Mouse (Mus musculus): ENCODE data around the gene Ddx6.

The Ddx6 gene

DNA sequence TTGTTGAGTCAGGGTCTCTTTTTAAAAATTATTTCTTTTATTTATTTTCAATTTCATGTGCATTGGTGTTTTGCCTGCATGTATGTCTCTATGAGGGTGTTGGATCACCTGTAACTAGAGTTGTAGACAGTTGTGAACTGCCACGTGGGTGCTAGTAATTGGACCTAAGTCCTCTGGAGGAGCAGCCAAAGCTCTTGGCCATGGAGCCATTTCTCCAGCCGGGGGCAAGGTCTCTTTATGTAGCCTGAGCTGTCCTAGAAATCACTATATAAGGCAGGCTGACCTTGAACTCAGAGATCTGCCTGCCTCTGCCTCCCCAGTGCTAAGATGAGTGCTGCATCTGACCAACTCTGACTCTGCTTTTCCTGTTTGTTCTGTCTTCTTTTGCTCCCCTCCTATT lies 39.5 kb downstream of the Ddx6 start:
- no peak for DNase-seq

DNA sequence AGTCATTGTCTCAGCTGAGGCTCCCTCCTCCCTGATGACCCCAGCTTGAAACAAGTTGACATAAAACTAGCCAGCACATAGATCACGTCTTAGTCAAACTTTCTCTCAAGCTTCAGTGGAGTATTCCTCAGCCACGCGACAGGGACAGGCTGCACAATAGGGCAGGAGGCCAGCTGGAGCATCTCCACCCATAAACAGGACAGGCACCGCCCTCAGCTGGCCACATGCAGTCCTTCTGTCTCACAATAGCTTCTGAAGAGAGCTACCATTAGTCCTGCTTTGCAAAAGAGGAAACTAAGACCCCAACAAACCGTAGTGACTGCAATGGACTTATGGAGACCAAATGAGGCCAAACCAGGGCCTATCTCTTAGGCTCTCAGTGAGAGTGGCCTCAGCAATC lies 40.8 kb downstream of the Ddx6 start:
- DNase-seq: peak; percentile 85

DNA sequence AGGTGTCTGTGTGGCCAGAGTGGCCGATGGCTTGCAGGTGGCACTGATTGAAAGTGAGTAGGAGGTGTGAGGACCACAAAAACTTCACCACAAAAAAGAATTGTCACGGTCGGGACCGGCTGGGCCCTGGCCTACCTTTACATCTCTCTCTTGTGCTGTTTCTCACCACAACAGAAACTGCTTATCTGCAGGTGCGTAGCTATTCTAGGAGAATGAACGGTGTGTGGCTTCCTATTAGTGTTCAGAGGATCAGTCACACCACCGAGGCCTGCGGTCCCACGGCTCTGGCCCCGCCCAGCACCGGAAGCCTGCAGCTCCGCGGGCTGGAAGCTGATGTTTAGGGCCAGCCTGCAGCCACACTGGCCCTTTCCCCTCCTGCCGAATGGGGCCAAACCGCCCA lies 41.2 kb downstream of the Ddx6 start:
- DNase-seq: peak; percentile 60

DNA sequence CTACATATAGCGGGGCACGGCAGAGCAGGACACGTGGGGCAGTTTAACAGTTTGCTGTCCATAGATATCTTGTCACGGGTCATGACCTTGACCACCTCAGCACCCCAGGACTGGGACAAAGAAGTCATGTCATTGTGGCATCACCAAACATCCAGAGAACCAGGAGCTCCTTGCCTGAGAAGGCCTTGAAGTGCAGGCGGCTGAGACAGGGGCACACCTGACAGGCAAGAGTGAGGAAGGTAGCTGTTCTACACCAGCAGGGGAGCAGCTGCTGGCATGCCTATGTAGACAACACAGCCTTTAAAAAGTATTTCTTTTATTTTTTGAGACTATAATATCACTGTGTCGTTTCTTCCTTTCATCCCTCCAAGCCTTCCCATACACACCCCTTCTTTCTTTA lies 41.7 kb downstream of the Ddx6 start:
- no peak for DNase-seq

DNA sequence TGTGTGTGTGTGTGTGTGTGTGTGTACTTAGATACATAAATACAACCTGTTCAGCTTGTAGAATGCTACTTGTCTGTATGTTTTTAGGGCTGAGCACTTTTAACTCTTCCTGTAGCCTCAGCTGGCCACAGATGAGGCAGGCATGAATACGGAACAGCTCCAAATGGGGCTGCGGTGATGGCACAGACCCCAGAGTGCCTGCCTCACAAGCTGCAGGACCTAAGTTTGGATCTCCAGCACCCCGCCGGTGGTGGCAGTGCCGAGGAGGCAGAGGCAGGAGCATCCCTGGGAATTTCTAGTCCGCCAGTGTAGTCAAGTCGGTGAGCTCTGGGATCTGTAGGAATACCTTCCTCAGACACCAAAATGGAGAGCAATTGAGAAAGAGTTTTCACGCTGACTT lies 42.3 kb downstream of the Ddx6 start:
- no peak for DNase-seq

DNA sequence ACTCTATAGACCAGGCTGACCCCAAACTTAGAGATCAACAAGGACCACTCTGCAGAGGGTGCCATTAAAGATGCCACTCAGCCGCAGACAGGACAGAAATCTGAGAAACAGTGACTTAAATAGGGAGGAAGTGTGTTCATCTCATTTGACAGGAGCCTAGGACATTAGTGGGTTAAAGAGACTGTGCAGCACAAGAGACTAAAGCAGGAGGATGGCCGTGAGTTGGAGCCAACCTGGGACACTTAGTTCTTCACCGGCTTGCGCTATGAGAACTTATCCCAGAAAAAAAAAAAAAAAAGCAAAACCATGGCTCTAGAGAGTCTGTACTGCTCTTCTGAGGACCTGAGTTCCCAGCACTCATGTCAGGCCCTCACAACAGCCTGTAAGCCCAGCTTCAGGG lies 43.0 kb downstream of the Ddx6 start:
- DNase-seq: no peak

DNA sequence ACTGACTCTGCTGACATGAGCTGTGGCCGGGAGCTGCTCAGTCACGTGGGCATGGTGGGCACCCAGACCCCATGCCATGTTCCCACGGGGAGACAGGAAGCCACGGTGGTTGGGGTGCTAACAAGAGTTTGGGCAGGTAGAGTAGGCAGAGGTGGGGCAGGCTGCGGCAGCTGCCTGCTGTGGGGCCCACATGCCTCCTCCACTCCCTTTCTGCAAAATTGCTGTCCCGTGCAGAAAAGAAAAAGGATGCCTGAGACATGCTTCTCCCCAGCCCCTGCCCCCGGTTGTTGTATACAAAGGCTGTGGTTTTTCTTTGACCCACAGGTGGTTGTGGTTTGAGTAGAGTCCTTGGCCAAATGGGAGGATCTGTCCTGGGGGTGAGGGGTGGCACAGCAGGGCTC lies 44.2 kb downstream of the Ddx6 start:
- no peak for DNase-seq

DNA sequence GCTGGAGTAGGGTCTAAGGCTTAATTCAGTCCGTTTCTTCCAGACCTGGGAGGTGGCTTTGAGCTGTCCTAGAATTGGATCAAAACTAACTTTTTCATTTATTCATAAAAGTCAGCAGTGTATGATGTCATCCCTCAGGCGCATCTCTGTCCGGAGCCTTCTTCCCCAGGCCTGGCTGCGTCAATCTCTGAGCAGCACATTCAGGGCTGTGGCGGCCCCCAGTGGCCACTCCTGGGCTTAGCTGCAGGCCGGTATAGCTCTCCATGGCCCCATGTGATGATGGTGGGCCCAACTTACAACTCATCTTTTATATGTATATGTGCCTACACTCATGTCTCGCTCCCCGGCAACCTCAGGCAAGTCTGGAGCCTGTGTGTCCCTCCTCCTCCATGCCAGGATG lies 47.3 kb downstream of the Ddx6 start:
- peak; percentile 85 for DNase-seq

DNA sequence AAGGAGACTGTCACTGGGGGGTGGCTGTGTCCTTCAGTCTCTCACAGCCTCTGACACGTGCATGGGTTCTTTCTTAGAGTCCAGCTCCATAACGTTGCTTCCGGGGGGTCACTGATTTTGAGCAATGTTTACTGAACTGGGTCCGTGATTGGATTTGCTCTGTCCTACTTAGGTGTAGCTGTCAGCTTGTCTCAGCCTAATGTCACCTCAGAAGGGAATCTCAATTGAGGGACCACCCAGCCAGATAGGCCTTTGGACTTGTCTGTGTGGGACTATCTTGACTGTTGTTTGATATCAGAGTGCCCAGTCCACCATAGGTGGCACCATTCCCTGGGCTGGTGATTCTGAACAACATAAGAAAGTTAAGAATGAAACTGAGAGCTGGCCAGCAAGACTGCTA lies 49.2 kb downstream of the Ddx6 start:
- DNase-seq: no peak

DNA sequence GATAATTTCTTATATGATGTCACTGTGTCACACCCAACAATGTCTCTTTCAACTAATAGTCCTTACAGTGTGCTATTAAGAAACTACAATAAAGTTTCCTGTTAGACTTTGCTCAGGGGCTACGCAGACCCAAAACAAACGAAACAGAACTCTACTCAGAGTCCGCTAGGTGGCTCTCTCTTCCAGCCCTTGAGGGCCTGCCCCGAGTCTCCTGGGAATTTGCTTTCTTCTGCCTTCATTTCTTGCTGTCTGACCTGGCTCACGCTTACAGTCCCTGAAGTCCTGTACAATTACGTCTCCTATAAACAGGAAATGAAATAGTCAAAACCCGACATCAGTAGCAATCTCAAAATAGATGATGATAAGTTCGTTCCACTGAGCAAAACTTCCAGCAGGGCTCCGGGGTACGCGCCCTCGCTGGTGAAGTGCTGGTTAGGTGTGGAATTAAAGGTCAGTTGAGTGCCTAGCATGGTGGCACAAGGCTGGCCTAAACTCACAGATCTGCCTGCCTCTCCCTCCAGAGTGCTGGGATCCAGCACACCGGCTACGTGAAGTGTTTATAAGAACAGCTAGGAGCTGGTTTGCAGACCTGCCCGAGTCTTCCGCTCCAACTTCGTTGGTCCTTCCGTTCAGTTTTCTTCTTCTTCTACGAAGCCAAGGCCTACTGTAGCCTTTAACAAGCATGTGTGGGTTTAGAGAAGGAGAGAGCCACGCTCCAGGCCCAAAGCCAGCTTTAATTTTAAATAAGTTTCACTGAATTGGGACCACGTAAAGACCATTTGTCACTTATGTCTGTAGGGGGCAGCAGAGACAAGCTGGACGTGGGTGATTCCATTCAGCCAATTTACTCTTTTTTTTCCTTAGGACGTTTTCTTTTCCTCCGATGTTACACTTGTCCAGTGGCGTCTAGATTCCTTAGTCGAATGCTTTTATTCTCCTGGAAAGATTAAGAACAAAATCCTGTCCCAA lies 50.7 kb downstream of the Ddx6 start:
- DNase-seq: peak; percentile 87

DNA sequence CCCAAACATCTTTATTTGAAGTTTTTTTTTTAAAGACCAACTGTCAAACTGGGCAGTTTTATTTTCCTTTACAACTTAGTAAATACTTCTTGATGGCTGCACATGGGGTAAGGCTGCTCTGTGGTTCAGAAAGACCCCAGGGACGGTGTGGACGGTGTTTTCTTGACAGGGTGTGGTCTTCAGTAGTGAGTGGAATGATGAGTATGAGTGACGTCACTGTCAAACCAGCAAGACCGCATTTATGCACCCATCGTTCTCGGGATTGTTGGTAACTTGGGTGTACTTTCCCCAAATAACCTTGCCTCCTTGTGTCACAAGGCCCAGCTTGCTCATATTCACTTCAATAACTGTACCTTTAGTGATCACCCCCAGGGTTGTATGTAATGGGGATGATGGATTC lies 59.0 kb downstream of the Ddx6 start:
- DNase-seq: no peak

DNA sequence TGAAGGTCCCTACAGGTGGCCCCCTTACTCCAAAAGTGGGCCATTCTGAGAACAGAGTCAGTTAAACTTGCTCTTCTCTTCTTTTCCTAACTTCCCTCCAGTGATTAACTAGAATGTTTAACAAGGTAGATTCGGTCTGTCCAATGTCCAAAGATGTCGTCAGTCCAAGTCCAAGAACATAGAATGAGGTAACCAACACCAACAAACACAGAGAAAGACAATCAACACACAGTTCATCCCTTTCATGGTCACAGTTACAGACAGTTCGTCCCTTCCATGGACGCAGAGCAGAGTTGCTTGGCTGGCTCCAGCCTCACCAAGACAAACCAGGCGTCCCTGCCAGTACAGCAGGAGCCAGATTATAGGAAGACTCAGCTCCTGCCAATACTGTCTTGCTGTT lies 66.7 kb downstream of the Ddx6 start:
- DNase-seq: no peak

DNA sequence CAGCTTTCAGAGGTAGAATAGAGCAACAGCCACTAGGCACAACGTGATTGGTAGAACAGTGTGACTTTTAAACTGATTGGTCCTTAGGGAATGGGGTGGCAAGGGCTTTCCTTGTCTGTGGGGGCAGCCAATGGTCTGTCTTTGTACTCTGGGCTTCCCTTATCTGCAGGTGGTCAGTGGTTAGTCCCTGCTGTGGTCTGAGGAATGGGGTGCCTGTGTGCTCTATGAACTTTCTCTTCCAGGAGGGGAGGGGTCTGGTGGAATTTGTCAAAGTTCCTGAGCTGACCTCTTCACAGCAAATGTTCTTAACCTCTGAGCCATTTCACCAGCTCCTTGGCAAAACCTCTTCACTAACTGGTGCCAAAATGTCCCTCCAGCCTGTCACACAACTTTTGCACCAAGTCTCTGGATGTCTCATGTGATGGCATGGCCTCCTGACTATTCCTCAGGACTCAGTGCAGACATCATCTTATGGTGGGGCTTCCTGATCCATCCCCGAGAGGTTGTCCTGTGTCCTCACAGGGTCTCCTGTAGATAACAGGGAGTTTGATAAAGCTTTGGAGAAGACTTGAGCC lies 67.7 kb downstream of the Ddx6 start:
- no peak for DNase-seq

DNA sequence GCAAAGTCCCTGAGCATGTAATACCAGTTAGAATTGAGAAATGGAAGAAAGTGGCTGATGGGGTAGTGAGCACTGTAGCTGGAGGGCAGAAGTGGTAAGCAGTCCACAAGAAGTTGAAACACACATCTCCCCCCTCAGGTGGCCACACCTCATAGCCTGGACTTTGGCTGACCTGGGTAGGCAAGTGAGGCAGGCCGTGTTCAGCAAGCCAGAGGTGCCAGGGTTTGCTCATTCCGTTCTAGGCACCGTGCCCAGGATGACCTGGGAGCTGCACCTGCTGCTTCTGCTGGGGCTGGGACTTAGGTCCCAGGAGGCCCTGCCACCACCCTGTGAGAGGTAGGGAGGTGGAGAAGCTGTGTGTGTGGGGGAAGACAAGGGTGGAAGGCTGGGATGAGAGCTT lies 68.3 kb downstream of the Ddx6 start, which contains the start of gene Treh:
Gene Treh (plus strand): TSS at position 229 of the 400 bp plus-strand sequence.
- no peak for DNase-seq

DNA sequence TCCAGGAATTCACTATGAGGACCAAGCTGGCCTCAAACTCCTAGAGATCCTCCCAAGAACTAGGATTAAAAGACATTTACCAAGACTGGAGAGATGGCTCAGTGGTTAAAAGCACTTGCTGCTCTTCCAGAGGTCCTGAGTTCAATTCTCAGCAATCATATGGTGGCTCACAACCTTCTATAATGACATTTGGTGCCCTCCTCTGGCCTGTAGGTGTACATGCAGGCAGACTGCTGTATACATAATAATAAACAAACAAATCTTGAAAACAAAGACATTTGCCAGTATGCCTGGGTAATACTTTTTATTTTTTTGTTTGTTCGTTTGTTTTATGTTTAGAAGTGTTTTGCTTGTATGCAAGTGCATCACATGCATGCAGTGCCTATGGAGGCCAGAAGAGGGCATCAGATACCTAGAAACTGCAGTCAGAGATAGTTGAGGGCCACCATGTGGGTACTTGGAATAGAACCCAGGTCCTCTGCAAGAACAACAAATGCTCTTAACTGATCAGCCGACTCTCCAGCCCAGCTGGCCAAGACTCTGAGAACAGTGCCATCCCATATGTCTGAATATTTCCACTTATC lies 73.7 kb downstream of the Ddx6 start:
- DNase-seq: peak; percentile 13

DNA sequence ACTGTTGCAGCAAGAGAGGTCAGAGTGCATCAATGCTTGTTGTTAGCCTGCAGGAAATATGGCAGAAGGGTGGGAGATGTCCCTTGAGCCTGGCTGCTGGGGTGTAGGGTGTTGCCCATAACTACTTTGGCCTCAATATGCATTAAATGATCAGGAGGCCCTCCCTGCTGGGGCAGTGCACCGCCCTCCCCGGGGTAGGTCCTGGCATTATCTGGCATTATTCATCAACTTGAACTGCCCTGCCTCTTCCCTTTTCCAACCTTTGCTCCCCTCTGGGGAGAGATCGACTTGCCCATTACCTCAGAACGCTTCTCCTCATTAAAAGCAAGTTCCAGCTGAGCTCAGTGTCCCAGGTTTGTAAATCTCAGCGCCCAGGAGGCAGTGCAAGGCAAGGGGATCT lies 74.9 kb downstream of the Ddx6 start:
- DNase-seq: no peak

DNA sequence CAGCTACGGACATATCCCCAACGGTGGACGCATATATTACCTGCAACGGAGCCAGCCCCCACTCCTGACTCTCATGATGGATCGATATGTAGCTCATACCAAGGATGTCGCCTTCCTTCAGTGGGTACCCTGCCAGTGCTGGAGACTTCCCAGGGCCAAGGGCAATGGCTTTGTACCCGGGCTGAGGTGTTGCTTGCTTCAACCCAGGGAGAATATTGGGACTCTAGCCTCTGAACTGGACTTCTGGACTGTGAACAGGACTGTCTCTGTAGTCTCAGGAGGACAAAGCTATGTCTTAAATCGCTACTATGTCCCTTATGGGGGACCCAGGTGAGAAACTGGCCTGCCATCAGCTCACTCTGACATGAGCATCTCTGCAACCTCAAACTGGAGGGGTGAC lies 78.4 kb downstream of the Ddx6 start:
- DNase-seq: no peak

DNA sequence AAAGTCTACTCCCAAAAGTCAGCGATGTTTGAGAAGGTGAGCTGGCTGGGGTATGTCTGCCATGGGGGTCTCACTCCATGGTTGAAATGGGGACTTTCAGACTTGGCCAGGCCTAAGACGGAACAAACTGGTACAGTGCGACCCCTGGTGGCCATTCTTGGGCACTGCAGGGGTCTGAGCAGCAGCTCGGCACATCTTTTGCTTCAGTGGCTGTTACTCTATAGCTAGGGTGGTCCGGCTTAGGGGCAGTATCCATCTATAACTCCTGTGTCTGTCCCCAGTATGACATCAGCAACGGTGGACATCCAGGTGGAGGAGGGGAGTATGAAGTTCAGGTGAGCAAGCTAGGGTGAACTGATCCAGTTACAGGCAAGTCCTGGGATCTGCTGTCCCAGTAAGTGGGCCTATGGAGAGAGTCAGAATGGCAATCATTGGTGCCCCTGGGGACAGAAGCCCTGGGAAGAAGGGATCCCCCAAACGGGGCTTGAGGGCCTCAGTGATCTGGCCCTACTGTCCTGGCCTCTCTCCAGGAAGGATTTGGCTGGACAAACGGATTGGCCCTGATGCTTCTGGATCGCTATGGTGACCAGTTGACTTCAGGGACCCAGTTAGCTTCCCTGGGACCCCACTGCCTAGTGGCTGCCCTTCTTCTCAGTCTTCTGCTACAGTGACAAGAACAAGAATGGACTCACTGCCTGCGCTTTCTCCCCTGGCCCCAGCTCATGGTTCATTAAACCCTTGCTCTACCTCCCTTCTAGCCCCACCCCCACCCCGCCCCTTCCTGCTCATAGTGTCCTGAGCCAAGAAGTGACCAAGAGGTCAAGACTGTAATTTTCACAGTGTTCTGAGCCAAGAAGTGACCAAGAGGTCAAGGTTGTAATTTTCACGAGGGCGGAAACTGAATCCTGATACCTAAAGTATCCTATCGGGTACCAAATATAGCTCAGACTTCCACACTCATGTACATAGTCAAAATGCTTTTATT lies 80.9 kb downstream of the Ddx6 start:
- peak; percentile 80 for DNase-seq

DNA sequence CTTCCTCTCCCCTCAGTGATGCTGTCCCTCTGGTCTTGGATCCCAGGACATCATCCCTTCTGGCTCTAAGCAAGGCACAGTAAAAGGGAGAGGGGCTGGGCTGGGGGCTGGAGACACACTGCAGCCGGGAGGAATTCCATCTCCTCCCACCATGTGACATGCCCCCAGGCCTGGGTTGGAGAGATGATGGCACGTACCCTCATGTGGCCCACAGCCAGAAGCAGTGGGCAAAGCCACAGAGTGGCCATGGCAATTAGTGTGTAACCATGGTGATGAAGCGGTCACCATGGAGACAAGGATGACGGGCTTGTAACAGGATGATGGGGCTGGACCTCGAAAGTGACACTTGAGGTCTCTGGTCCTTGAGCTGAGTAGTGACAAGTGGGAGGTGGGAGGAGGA lies 81.9 kb downstream of the Ddx6 start:
- DNase-seq: no peak

DNA sequence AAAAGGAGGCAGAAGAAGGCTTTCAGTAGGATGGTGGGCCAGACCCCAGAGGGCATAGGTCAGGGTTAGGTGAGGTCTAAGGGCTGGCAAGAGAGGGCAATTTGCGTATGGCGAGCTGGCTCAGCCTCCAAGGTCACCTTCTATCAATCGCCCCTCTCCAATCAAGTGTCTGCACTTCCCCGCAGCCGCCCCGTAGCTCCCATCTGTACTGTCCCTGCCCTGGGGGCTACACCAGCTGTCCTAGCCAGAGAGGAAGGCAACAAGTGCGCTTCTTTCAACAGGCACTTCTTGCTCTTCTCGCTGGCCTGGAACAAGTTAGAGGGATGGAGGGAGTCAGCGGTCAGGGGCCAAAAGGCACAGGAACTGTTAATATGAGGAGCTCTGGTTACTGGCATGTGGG lies 83.3 kb downstream of the Ddx6 start:
- DNase-seq: no peak

Data from lung, postnatal 36 days (tissue).